Mouse (Mus musculus) limb, embryonic 11.5 days (tissue): Measurements from ENCODE around the gene Braf. TPM values are rescaled to one million over a fixed set of nuclear protein-coding genes. Genes with fewer than 3 reads are reported as not detected.
A peak's percentile ranks its signal among the peaks of the same experiment; 100 is the strongest.

Experiments
- ATAC-seq: fragments of 200-750 bp; cut with Nextera tagmentation; 2 replicates; pipeline ENCODE4 v1.8.0; 2017; ENCODE audit warnings: low read depth; ENCODE audit not compliant: insufficient number of reproducible peaks, low FRiP score, low TSS enrichment
- DNase-seq: peaks from one replicate; pipeline ENCODE4 v3.0.0-alpha.2; 2015; ENCODE audit warnings: low spot score
- H3K27ac ChIP-seq: fragments of 300-500 bp; sonication (generic); replicated peaks from 2 replicates; pipeline ENCODE4 v1.5.1; 2014; ENCODE audit warnings: low read depth, mild to moderate bottlenecking, low read length
- H3K27me3 ChIP-seq: fragments of 300-500 bp; sonication (generic); 2 replicates; pipeline ENCODE4 v1.6.1; 2014; ENCODE audit warnings: mild to moderate bottlenecking, low read length, mixed read lengths; ENCODE audit not compliant: control insufficient read depth, insufficient read depth
- H3K36me3 ChIP-seq: fragments of 300-500 bp; sonication (generic); 2 replicates; pipeline ENCODE4 v1.6.1; 2014; ENCODE audit warnings: mild to moderate bottlenecking, low read length, moderate library complexity, mixed read lengths; ENCODE audit not compliant: control insufficient read depth, insufficient read depth
- H3K4me1 ChIP-seq: fragments of 300-500 bp; sonication (generic); 2 replicates; pipeline ENCODE4 v1.6.1; 2014; ENCODE audit warnings: low read length, mixed read lengths; ENCODE audit not compliant: control insufficient read depth, insufficient read depth
- H3K4me2 ChIP-seq: fragments of 300-500 bp; sonication (generic); 2 replicates; pipeline ENCODE4 v1.6.1; 2014; ENCODE audit warnings: low read depth, mild to moderate bottlenecking, moderate library complexity; ENCODE audit not compliant: severe bottlenecking
- H3K4me3 ChIP-seq: fragments of 300-500 bp; sonication (generic); 2 replicates; pipeline ENCODE4 v1.5.1; 2014; ENCODE audit warnings: low read depth, low read length
- H3K9ac ChIP-seq: fragments of 300-500 bp; sonication (generic); 2 replicates; pipeline ENCODE4 v1.6.1; 2014; ENCODE audit warnings: mild to moderate bottlenecking, low read length
- H3K9me3 ChIP-seq: fragments of 300-500 bp; sonication (generic); 2 replicates; pipeline ENCODE4 v1.6.1; 2016; ENCODE audit warnings: low read length; ENCODE audit not compliant: control insufficient read depth
- WGBS: fragments of 180-500 bp; shearing (Covaris S2); extraction: QIAGEN DNeasy Blood & Tissue Kit; methylation state at CpG from one replicate; pipeline ENCODE4 v1.1.7; 2014; 5-methylcytosine and 5-hydroxymethylcytosine counted together
- polyA plus RNA-seq: library from polyadenylated mRNA; unstranded; fragments of >200 nt; fragmentation: Nextera tagmentation; extraction: Ambion mirVana; gene quantifications from 2 replicates; pipeline ENCODE4 v1.2.1, GENCODE M21; 2014

Braf gene
- polyA plus RNA-seq, 1 experiment from 2014 or later: 17.2 TPM

DNA sequence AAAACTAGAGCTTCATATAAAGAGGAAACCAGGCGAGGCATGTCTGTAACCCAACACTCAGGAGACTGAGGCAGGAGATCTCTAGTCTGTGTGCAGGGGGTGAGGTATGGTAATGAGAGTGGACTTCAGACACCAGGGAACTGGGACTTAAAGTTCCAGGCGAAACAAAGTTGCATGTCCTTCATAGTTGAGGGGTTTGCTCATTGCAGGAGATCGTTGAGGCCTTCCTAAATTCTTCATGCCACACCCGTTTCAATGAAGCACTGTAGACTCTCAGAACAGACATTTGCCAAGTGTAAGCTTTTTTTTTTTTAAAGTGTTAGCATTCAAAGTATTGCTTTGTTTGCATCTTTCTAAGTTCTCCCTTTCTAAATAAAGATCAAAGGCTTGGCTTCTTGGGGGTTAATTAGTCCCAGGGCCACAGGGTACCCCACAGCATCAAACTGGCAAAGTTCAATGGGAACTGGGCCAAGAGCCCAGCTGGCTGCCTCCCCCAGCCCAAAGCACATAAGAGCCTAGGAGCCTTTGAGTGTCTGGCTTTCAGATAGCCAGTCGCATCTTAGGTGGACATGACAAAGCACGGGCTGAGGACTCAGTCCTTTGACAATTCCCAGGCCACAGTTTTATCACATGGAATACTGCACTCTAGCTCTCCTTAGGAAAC is 165.9 kb downstream of the Braf start:
- no peaks in the 10 kb centered on the region; the same call in 1 of the 2 replicates for H3K36me3 ChIP-seq
- H3K4me1 ChIP-seq: peaks cover 22% of the 10 kb centered on the region
- no peaks in the 10 kb centered on the region for H3K27me3 ChIP-seq
- no peak overlapping the region for H3K27ac ChIP-seq
- H3K4me3 ChIP-seq: no peak overlapping the region
- H3K4me2 ChIP-seq: no peak overlapping the region
- no peak overlapping the region for H3K9ac ChIP-seq
- H3K9me3 ChIP-seq: no peaks in the 10 kb centered on the region
- ATAC-seq (no peak), DNase-seq (no peak)
- WGBS: 35% methylated on average over 6 of the region's 6 CpGs

DNA sequence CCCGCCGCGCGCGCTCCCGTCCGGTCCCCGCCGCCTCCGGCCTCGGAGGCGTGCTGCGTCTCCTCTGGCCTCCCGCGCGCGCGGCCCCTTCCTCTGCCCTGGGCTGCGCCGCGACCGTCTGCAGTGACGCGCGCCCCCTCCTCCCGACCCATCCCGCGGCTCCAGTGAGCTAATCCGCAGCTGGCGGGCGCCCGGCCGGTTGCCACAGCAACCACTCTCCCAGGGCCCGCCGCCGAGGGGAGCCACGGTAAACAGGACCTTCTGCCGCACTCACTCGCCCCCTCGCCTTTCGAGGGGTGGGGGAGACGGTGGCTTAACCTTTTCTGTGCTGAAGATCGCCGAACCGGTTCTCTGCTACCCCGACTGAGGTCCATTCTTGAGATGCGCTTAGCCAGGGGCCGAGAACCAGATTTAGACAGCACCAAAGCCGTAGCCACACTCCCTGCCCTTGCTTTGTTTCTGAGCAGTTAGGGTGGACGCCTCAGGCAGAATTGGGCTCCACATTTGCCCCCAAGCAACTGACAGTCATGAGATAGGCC is 167.5 kb downstream of the Braf start, which contains the start of gene Dennd2a:
Gene Dennd2a (minus strand): TSS at position 145 of the 539 bp plus-strand sequence.
- peak within 1 kb of the TSS; percentile 97 for H3K9ac ChIP-seq
- ATAC-seq: peak; percentile 95
- peak within 1 kb of the TSS; percentile 91 for H3K4me3 ChIP-seq
- H3K4me2 ChIP-seq: peak within 1 kb of the TSS; percentile 79
- peaks cover 22% of the 10 kb centered on the region for H3K4me1 ChIP-seq
- peak within 1 kb of the TSS; percentile 91 for H3K27ac ChIP-seq
- WGBS: under 1% methylated on average over 47 of the region's 50 CpGs
- H3K36me3 ChIP-seq: no peaks in the 10 kb centered on the region; the same call in 1 of the 2 replicates
- H3K27me3 ChIP-seq: no peaks in the 10 kb centered on the region
- peak; percentile 94 for DNase-seq
- no peaks in the 10 kb centered on the region for H3K9me3 ChIP-seq

DNA sequence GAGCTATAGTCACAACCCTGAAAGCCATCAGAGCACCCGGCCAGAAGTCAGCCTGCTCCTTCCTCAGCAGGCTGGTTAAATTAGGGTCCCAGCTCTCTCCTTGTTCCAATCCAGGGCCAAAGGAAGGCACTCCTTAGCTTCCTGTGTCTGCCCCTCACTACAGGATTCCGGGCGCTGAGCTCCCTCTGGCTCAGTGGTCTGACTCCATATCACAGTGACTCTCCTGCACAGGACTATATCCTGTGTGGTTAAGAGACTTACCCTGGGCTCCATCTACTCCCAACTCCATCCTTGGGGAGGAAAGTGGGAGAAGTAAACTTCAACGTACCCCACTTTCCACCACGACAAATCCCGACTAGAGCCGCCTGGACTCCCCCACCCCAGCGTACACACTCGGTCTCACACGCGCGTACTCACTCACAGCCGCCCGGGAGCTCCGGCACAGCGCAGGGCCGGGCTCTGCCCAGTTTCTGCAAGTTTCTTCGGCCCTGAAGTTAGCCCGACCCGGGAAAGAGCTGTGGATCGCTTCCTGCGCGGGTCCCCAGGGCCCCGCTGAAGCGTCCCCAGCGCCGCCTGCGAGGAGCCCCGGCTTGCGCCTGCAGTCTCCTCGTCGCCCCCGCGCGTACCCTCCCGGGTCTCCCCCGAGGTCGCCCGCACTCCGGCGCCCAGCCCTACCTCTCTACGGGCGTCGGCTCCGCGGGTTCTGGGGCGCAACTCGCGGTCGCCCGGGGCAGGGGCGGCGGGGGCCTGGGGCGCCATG is 168.2 kb downstream of the Braf start:
- ATAC-seq: peak; percentile 73
- peak; percentile 76 for DNase-seq
- Histone ChIP-seq H3K27me3 (no peaks in the 10 kb centered on the region), H3K4me1 (peaks cover 22% of the 10 kb centered on the region), H3K9ac (peak overlapping the region; percentile 97), H3K27ac (peak overlapping the region; percentile 91), H3K9me3 (no peaks in the 10 kb centered on the region), H3K4me2 (peak overlapping the region; percentile 79), H3K4me3 (peak overlapping the region; percentile 91), H3K36me3 (no peaks in the 10 kb centered on the region; the same call in 1 of the 2 replicates)
- WGBS: under 1% methylated on average over 37 of the region's 54 CpGs

DNA sequence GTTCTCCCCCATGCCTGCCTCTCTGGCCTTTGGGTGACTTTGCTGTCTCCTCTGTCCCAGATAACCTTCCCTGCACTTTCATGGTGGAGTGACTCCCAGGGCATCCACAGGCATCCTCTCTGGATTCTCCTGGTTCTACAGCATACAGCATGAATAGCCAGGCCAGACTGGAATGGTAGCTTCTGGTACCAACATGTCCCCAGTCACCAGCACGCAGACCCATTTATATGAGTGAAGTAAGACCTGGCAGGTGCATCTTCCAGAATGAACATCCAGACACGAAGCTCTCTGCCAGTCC is 169.7 kb downstream of the Braf start:
- Histone ChIP-seq H3K4me2 (peak overlapping the region; percentile 79; the same call in 1 of the 2 replicates), H3K27me3 (no peaks in the 10 kb centered on the region), H3K4me1 (peaks cover 22% of the 10 kb centered on the region), H3K9me3 (no peaks in the 10 kb centered on the region), H3K27ac (no peak overlapping the region), H3K9ac (no peak overlapping the region; the same call in 1 of the 2 replicates), H3K4me3 (no peak overlapping the region), H3K36me3 (peaks cover 2% of the 10 kb centered on the region; the same call in 1 of the 2 replicates)
- DNase-seq (no peak), ATAC-seq (no peak)
- 89% methylated on average over 2 of the region's 2 CpGs for WGBS

GRCm38 (mm10) chr6:39554888-39555647 is 170.2 kb downstream of the Braf start:
- Histone ChIP-seq H3K4me1 (peaks cover 22% of the 10 kb centered on the region), H3K27ac (no peak overlapping the region), H3K9me3 (no peaks in the 10 kb centered on the region), H3K4me2 (no peak overlapping the region), H3K4me3 (no peak overlapping the region), H3K27me3 (no peaks in the 10 kb centered on the region), H3K36me3 (peaks cover 2% of the 10 kb centered on the region; the same call in 1 of the 2 replicates), H3K9ac (no peak overlapping the region; the same call in 1 of the 2 replicates)
- no peak for ATAC-seq
- WGBS: 81% methylated on average over 12 of the region's 12 CpGs
- DNase-seq: no peak

Other genes with a start within 250 kb of the Braf start
- gene Dennd2a, start 167.6 kb downstream of the Braf start, polyA plus RNA-seq: 37.1 and 37.5 TPM in 2 replicates
- 24.1 and 27.3 TPM in 2 replicates for gene Adck2, start 151.6 kb downstream of the Braf start, polyA plus RNA-seq
- gene Gm42420, start 139.7 kb downstream of the Braf start, polyA plus RNA-seq: 1.0 and 1.1 TPM in 2 replicates
- 265 and 280 TPM in 2 replicates for gene Ndufb2, start 132.9 kb downstream of the Braf start, polyA plus RNA-seq
- 202 and 208 TPM in 2 replicates for gene Mrps33, start 85.5 kb upstream of the Braf start, polyA plus RNA-seq
- gene Tmem178b, start 147.8 kb upstream of the Braf start, polyA plus RNA-seq: 0.13 and 0.27 TPM in 2 replicates